Mouse (Mus musculus): ENCODE results near the gene Arap2. TPM values are rescaled to one million over a fixed set of nuclear protein-coding genes. Genes with fewer than 3 reads are reported as not detected.
"Not testable (repeated sequence)": the region's sequence is repeated elsewhere in the genome, so short reads cannot be mapped to it uniquely, and the experiment has no call there.

Gene Arap2
- polyA plus RNA-seq, 1 experiment from 2014 or later = 6.8 TPM

GRCm38 (mm10) chr5:62748168-62748567, 17.8 kb downstream of the Arap2 start:
- H3K9ac ChIP-seq (replicated peaks) = no peak overlapping the region
- no peaks in the 10 kb centered on the region for H3K27me3 ChIP-seq (ENCODE audit: insufficient read depth, low read length)
- DNase-seq (no peak), ATAC-seq (no peak)
- no peak overlapping the region for H3K4me3 ChIP-seq (ENCODE audit: low read depth, low read length)
- 96% methylated on average over 2 of the region's 2 CpGs for WGBS (ENCODE audit: insufficient replicate concordance)
- H3K4me2 ChIP-seq (ENCODE audit: low read depth, low read length) = no peak overlapping the region
- H3K36me3 ChIP-seq (replicated peaks; ENCODE audit: insufficient read depth, low read length) = no peaks in the 10 kb centered on the region
- H3K9me3 ChIP-seq (ENCODE audit: low read length) = no peaks in the 10 kb centered on the region
- peaks cover 6% of the 10 kb centered on the region; the same call in 1 of the 2 replicates for H3K4me1 ChIP-seq (ENCODE audit: insufficient read depth)
- H3K27ac ChIP-seq (ENCODE audit: low read depth) = no peak overlapping the region
- TF ChIP-seq CTCF (IDR thresholded peaks at IDR 0.05; ENCODE audit: low read depth) = no peak
- TF ChIP-seq EP300 (IDR thresholded peaks at IDR 0.05; ENCODE audit: low read depth) = no peak

GRCm38 (mm10) chr5:62743220-62743922, 22.6 kb downstream of the Arap2 start:
- no peaks in the 10 kb centered on the region for H3K27me3 ChIP-seq (ENCODE audit: insufficient read depth, low read length)
- no peaks in the 10 kb centered on the region for H3K9me3 ChIP-seq (ENCODE audit: low read length)
- H3K36me3 ChIP-seq (replicated peaks; ENCODE audit: insufficient read depth, low read length) = no peaks in the 10 kb centered on the region
- TF ChIP-seq CTCF (IDR thresholded peaks at IDR 0.05; ENCODE audit: low read depth) = no peak
- no peak for TF ChIP-seq EP300 (IDR thresholded peaks at IDR 0.05; ENCODE audit: low read depth)
- H3K4me3 ChIP-seq (ENCODE audit: low read depth, low read length) = no peak overlapping the region
- WGBS (ENCODE audit: insufficient replicate concordance) = 70% methylated on average over 9 of the region's 9 CpGs
- DNase-seq (no peak), ATAC-seq (no peak)
- no peak overlapping the region for H3K9ac ChIP-seq (replicated peaks)
- H3K4me1 ChIP-seq (ENCODE audit: insufficient read depth) = 0 out of 2 replicates have a peak, but pooled peaks cover 3% of the 10 kb centered on the region
- no peak overlapping the region for H3K4me2 ChIP-seq (ENCODE audit: low read depth, low read length)
- no peak overlapping the region for H3K27ac ChIP-seq (ENCODE audit: low read depth)

- WGBS (ENCODE audit: insufficient replicate concordance) = 71% methylated on average over 9 of the region's 9 CpGs
- no peaks in the 10 kb centered on the region for H3K36me3 ChIP-seq (replicated peaks; ENCODE audit: insufficient read depth, low read length)
- no peak overlapping the region for H3K4me2 ChIP-seq (ENCODE audit: low read depth, low read length)
- H3K9me3 ChIP-seq (ENCODE audit: low read length) = no peaks in the 10 kb centered on the region
- H3K27me3 ChIP-seq (ENCODE audit: insufficient read depth, low read length) = no peaks in the 10 kb centered on the region
- ATAC-seq (no peak), DNase-seq (no peak)
- H3K27ac ChIP-seq (ENCODE audit: low read depth) = no peak overlapping the region
- H3K9ac ChIP-seq (replicated peaks) = no peak overlapping the region
- TF ChIP-seq EP300 (IDR thresholded peaks at IDR 0.05; ENCODE audit: low read depth) (no peak), CTCF (IDR thresholded peaks at IDR 0.05; ENCODE audit: low read depth) (no peak)
- no peak overlapping the region for H3K4me3 ChIP-seq (ENCODE audit: low read depth, low read length)
- no peaks in the 10 kb centered on the region for H3K4me1 ChIP-seq (ENCODE audit: insufficient read depth)
Observed at GRCm38 (mm10) chr5:62739451-62740415, 26.2 kb downstream of the Arap2 start.

GRCm38 (mm10) chr5:62730573-62730972, 35.4 kb downstream of the Arap2 start:
- H3K27me3 ChIP-seq (ENCODE audit: insufficient read depth, low read length); H3K27ac ChIP-seq (ENCODE audit: low read depth); H3K9ac ChIP-seq (replicated peaks); ATAC-seq; H3K4me2 ChIP-seq (ENCODE audit: low read depth, low read length); DNase-seq; H3K4me1 ChIP-seq (ENCODE audit: insufficient read depth); H3K36me3 ChIP-seq (replicated peaks; ENCODE audit: insufficient read depth, low read length); H3K9me3 ChIP-seq (ENCODE audit: low read length); H3K4me3 ChIP-seq (ENCODE audit: low read depth, low read length): not testable (repeated sequence)
- 81% methylated on average over 7 of the region's 7 CpGs for WGBS (ENCODE audit: insufficient replicate concordance)

- H3K27ac ChIP-seq (ENCODE audit: low read depth) = no peak overlapping the region
- DNase-seq (no peak), ATAC-seq (no peak)
- no peaks in the 10 kb centered on the region for H3K4me1 ChIP-seq (ENCODE audit: insufficient read depth)
- H3K9me3 ChIP-seq (ENCODE audit: low read length) = no peaks in the 10 kb centered on the region
- H3K4me2 ChIP-seq (ENCODE audit: low read depth, low read length) = no peak overlapping the region
- H3K36me3 ChIP-seq (replicated peaks; ENCODE audit: insufficient read depth, low read length) = 0 out of 2 replicates have a peak, but pooled peaks cover 3% of the 10 kb centered on the region
- WGBS (ENCODE audit: insufficient replicate concordance) = 69% methylated on average over 2 of the region's 2 CpGs
- no peak overlapping the region for H3K4me3 ChIP-seq (ENCODE audit: low read depth, low read length)
- no peak overlapping the region for H3K9ac ChIP-seq (replicated peaks)
- TF ChIP-seq EP300 (IDR thresholded peaks at IDR 0.05; ENCODE audit: low read depth) (no peak), CTCF (IDR thresholded peaks at IDR 0.05; ENCODE audit: low read depth) (no peak)
- H3K27me3 ChIP-seq (ENCODE audit: insufficient read depth, low read length) = no peaks in the 10 kb centered on the region
Observed at GRCm38 (mm10) chr5:62725551-62725950, 40.4 kb downstream of the Arap2 start.
